Mouse (Mus musculus) cortical plate, adult 2 months (tissue): Measurements from ENCODE around the gene Tmem245.

ENCODE experiments used
- CTCF ChIP-seq: fragments of 200-500 bp; IDR thresholded peaks from 2 replicates; pipeline ENCODE4 v1.5.1; 2011; ENCODE audit warnings: mild to moderate bottlenecking, control low read depth, low read length; ENCODE audit not compliant: insufficient read depth; ENCODE audit errors: extremely low read depth
- POLR2A ChIP-seq: fragments of 200-500 bp; IDR thresholded peaks from 2 replicates; pipeline ENCODE4 v1.6.1; 2011; ENCODE audit warnings: mild to moderate bottlenecking, low read length, control low read depth; ENCODE audit not compliant: insufficient read depth; ENCODE audit errors: extremely low read depth

- TF ChIP-seq POLR2A (no peak), CTCF (no peak)
Measured at GRCm38 (mm10) chr4:56909568-56909967, 37.7 kb downstream of the Tmem245 start.
